Mouse (Mus musculus) lung, embryonic 16.5 days (tissue): Measurements from ENCODE around the gene Ttc21b. TPM values are rescaled to one million over a fixed set of nuclear protein-coding genes. Genes with fewer than 3 reads are reported as not detected.
"Not testable (repeated sequence)": the region's sequence is repeated elsewhere in the genome, so short reads cannot be mapped to it uniquely, and the experiment has no call there.

Source experiments
- ATAC-seq: fragments of 200-750 bp; cut with Nextera tagmentation; 2 replicates; pipeline ENCODE4 v1.8.0; 2017; ENCODE audit warnings: low read depth, mild to moderate bottlenecking, moderate library complexity
- H3K27ac ChIP-seq: fragments of 300-500 bp; sonication (generic); 2 replicates; pipeline ENCODE4 v1.5.1; 2014; ENCODE audit warnings: mild to moderate bottlenecking, control low read depth, low read length
- H3K27me3 ChIP-seq: fragments of 300-500 bp; sonication (generic); 2 replicates; pipeline ENCODE4 v1.6.1; 2014; ENCODE audit warnings: low read depth, low read length, mixed read lengths; ENCODE audit not compliant: control insufficient read depth, insufficient read depth
- H3K36me3 ChIP-seq: fragments of 300-500 bp; sonication (generic); 2 replicates; pipeline ENCODE4 v1.6.1; 2014; ENCODE audit warnings: low read length; ENCODE audit not compliant: control insufficient read depth, insufficient read depth
- H3K4me1 ChIP-seq: fragments of 300-500 bp; sonication (generic); replicated peaks from 2 replicates; pipeline ENCODE4 v1.6.1; 2014; ENCODE audit warnings: low read length, mixed read lengths; ENCODE audit not compliant: control insufficient read depth, insufficient read depth
- H3K4me2 ChIP-seq: fragments of 300-500 bp; sonication (generic); 2 replicates; pipeline ENCODE4 v1.6.1; 2014; ENCODE audit warnings: low read depth, low read length, control low read depth
- H3K4me3 ChIP-seq: fragments of 300-500 bp; sonication (generic); 2 replicates; pipeline ENCODE4 v1.5.1; 2014; ENCODE audit warnings: mild to moderate bottlenecking, low read length, control low read depth
- H3K9ac ChIP-seq: fragments of 300-500 bp; sonication (generic); 2 replicates; pipeline ENCODE4 v1.6.1; 2014; ENCODE audit warnings: low read length, control low read depth
- H3K9me3 ChIP-seq: fragments of 300-500 bp; sonication (generic); 2 replicates; pipeline ENCODE4 v1.6.1; 2016; ENCODE audit warnings: low read length; ENCODE audit not compliant: control insufficient read depth
- WGBS: fragments of 180-500 bp; shearing (Covaris S2); extraction: QIAGEN DNeasy Blood & Tissue Kit; methylation state at CpG from one replicate; pipeline ENCODE4 v1.1.7; 2014; 5-methylcytosine and 5-hydroxymethylcytosine counted together
- polyA plus RNA-seq: library from polyadenylated mRNA; unstranded; fragments of >200 nt; fragmentation: Nextera tagmentation; extraction: Ambion mirVana; gene quantifications from 2 replicates; pipeline ENCODE4 v1.2.1, GENCODE M21; 2015

The Ttc21b gene
- polyA plus RNA-seq, 1 experiment from 2014 or later = 12.5 TPM

GRCm38 (mm10) chr2:66204218-66204617 lies 52.2 kb downstream of the Ttc21b start:
- 90% methylated on average over 2 of the region's 2 CpGs for WGBS
- Histone ChIP-seq H3K27ac (no peak overlapping the region), H3K9ac (no peak overlapping the region), H3K4me3 (no peak overlapping the region), H3K4me2 (no peak overlapping the region), H3K4me1 (no peaks in the 10 kb centered on the region), H3K9me3 (no peaks in the 10 kb centered on the region), H3K27me3 (no peaks in the 10 kb centered on the region), H3K36me3 (peaks cover 14% of the 10 kb centered on the region)
- ATAC-seq = no peak

- Histone ChIP-seq H3K9me3 (no peaks in the 10 kb centered on the region), H3K27me3 (no peaks in the 10 kb centered on the region), H3K4me2 (no peak overlapping the region), H3K4me1 (no peaks in the 10 kb centered on the region), H3K27ac (no peak overlapping the region), H3K36me3 (peaks cover 8% of the 10 kb centered on the region), H3K9ac (no peak overlapping the region), H3K4me3 (no peak overlapping the region)
- 74% methylated on average over 3 of the region's 3 CpGs for WGBS
- no peak for ATAC-seq
Observed at GRCm38 (mm10) chr2:66200195-66200594, 56.2 kb downstream of the Ttc21b start.

- 82% methylated on average over 13 of the region's 13 CpGs for WGBS
- peaks cover 2% of the 10 kb centered on the region; the same call in 1 of the 2 replicates for H3K36me3 ChIP-seq
- no peak overlapping the region for H3K9ac ChIP-seq
- no peaks in the 10 kb centered on the region for H3K9me3 ChIP-seq
- H3K4me2 ChIP-seq = no peak overlapping the region
- H3K4me1 ChIP-seq = no peaks in the 10 kb centered on the region
- H3K27ac ChIP-seq = no peak overlapping the region
- H3K27me3 ChIP-seq = no peaks in the 10 kb centered on the region
- no peak overlapping the region for H3K4me3 ChIP-seq
- ATAC-seq = no peak
Observed at GRCm38 (mm10) chr2:66191691-66192100, 64.7 kb downstream of the Ttc21b start.

GRCm38 (mm10) chr2:66190157-66190556 lies 66.3 kb downstream of the Ttc21b start:
- Histone ChIP-seq H3K36me3 (peaks cover 2% of the 10 kb centered on the region; the same call in 1 of the 2 replicates), H3K27me3 (no peaks in the 10 kb centered on the region), H3K4me2 (no peak overlapping the region), H3K9ac (no peak overlapping the region), H3K27ac (no peak overlapping the region), H3K9me3 (no peaks in the 10 kb centered on the region), H3K4me1 (no peaks in the 10 kb centered on the region), H3K4me3 (no peak overlapping the region)
- ATAC-seq = no peak
- 94% methylated on average over 5 of the region's 5 CpGs for WGBS

GRCm38 (mm10) chr2:66189197-66189596 lies 67.2 kb downstream of the Ttc21b start:
- not testable (repeated sequence) for H3K9ac ChIP-seq, ATAC-seq, H3K4me1 ChIP-seq, H3K9me3 ChIP-seq, H3K36me3 ChIP-seq, H3K4me2 ChIP-seq, H3K27me3 ChIP-seq, H3K27ac ChIP-seq, H3K4me3 ChIP-seq
- WGBS = 96% methylated on average over 12 of the region's 12 CpGs

GRCm38 (mm10) chr2:66187520-66187919 lies 68.9 kb downstream of the Ttc21b start:
- no peak for ATAC-seq
- Histone ChIP-seq H3K9ac (no peak overlapping the region), H3K4me1 (no peaks in the 10 kb centered on the region), H3K4me2 (no peak overlapping the region), H3K27ac (no peak overlapping the region), H3K27me3 (no peaks in the 10 kb centered on the region), H3K4me3 (no peak overlapping the region), H3K36me3 (no peaks in the 10 kb centered on the region), H3K9me3 (no peaks in the 10 kb centered on the region)
- 65% methylated on average over 6 of the region's 6 CpGs for WGBS

- no peaks in the 10 kb centered on the region for H3K4me1 ChIP-seq
- peak; percentile 65 for ATAC-seq
- 75% methylated on average over 7 of the region's 7 CpGs for WGBS
Observed at GRCm38 (mm10) chr2:66184431-66185164, 71.8 kb downstream of the Ttc21b start.

GRCm38 (mm10) chr2:66180293-66180692 lies 76.1 kb downstream of the Ttc21b start:
- Histone ChIP-seq H3K9me3 (no peaks in the 10 kb centered on the region), H3K4me3 (0 out of 2 replicates have a peak overlapping the region, but pooled peaks have one; percentile 1), H3K9ac (no peak overlapping the region), H3K4me1 (no peaks in the 10 kb centered on the region), H3K27ac (no peak overlapping the region), H3K4me2 (peak overlapping the region; percentile 43), H3K27me3 (no peaks in the 10 kb centered on the region), H3K36me3 (no peaks in the 10 kb centered on the region)
- WGBS = 38% methylated on average over 10 of the region's 10 CpGs
- peak; percentile 79 for ATAC-seq

More at GRCm38 (mm10) chr2:66184431-66185164, 71.8 kb downstream of the Ttc21b start:
- H3K9ac ChIP-seq = no peak overlapping the region
- H3K27me3 ChIP-seq = no peaks in the 10 kb centered on the region
- H3K4me3 ChIP-seq = no peak overlapping the region
- H3K36me3 ChIP-seq = no peaks in the 10 kb centered on the region
- no peaks in the 10 kb centered on the region for H3K9me3 ChIP-seq
- H3K4me2 ChIP-seq = no peak overlapping the region
- no peak overlapping the region for H3K27ac ChIP-seq

- H3K4me3 ChIP-seq = peak overlapping the region; percentile 27
- H3K36me3 ChIP-seq = no peaks in the 10 kb centered on the region
- peak; percentile 52; the same call in 1 of the 2 replicates for ATAC-seq
- H3K4me1 ChIP-seq = no peaks in the 10 kb centered on the region
- no peaks in the 10 kb centered on the region for H3K27me3 ChIP-seq
- peak overlapping the region; percentile 43 for H3K4me2 ChIP-seq
- no peak overlapping the region for H3K9ac ChIP-seq
- H3K9me3 ChIP-seq = no peaks in the 10 kb centered on the region
- H3K27ac ChIP-seq = no peak overlapping the region
- 39% methylated on average over 10 of the region's 10 CpGs for WGBS
Observed at GRCm38 (mm10) chr2:66179782-66180181, 76.6 kb downstream of the Ttc21b start.
